Comparison of ENCODE assay signal across 13 mouse cellular contexts in genomic region chr7:68134948-68135347, GRCm38 (mm10).
DNase-seq lines count a peak whose midpoint lies in the region; ATAC-seq lines count a peak whose summit lies in the region.
"Had no signal": no experiment of that assay in that cellular context is flagged by ENCODE, and none has a peak within 500 bp of the region (broad histone marks: within the 10 kb centered on the region; RNA-seq: fewer than 3 reads in every experiment).

No protein-coding gene starts in this region.

- ATAC-seq in limb, embryonic 12.5 days (ENCODE audit: insufficient number of reproducible peaks, insufficient read depth, low FRiP score, low TSS enrichment, low read depth) = no peak
- ATAC-seq in neural tube, embryonic 15.5 days (ENCODE audit: low FRiP score) = no peak
- ATAC-seq: forebrain, embryonic 15.5 days; Patski had no signal

- H3K4me2 ChIP-seq in limb, embryonic 12.5 days = no peak overlapping the region
- H3K4me2 ChIP-seq in neural tube, embryonic 15.5 days = no peak overlapping the region
- H3K4me2 ChIP-seq: forebrain, embryonic 15.5 days; stomach, embryonic 15.5 days had no signal

- intact Hi-C loops in heart, postnatal 36 days (cut with DNase I) = no loop called here

- WGBS in limb, embryonic 12.5 days = 91% methylated on average over 16 of the region's 16 CpGs
- WGBS in limb, embryonic 10.5 days = 94% methylated on average over 16 of the region's 16 CpGs
- whole genome bisulfite sequencing in neural tube, embryonic 15.5 days = 90% methylated on average over 16 of the region's 16 CpGs

- H3K4me1 ChIP-seq in limb, embryonic 12.5 days (replicated peaks) = peaks cover 54% of the 10 kb centered on the region
- peaks cover 46% of the 10 kb centered on the region for H3K4me1 ChIP-seq in limb, embryonic 10.5 days
- H3K4me1 ChIP-seq in neural tube, embryonic 15.5 days = peaks cover 26% of the 10 kb centered on the region

- no peak overlapping the region for H3K4me3 ChIP-seq in limb, embryonic 12.5 days (replicated peaks)
- no peak overlapping the region for H3K4me3 ChIP-seq in limb, embryonic 10.5 days
- H3K4me3 ChIP-seq in neural tube, embryonic 15.5 days (replicated peaks) = no peak overlapping the region
- H3K4me3 ChIP-seq: forebrain, embryonic 15.5 days; stomach, embryonic 15.5 days had no signal

- no peaks in the 10 kb centered on the region for H3K27me3 ChIP-seq in limb, embryonic 12.5 days
- H3K27me3 ChIP-seq in limb, embryonic 10.5 days (ENCODE audit: low read depth, poor library complexity, severe bottlenecking) = no peaks in the 10 kb centered on the region
- no peaks in the 10 kb centered on the region for H3K27me3 ChIP-seq in neural tube, embryonic 15.5 days (replicated peaks)
- H3K27me3 ChIP-seq: forebrain, embryonic 15.5 days; Patski; stomach, embryonic 15.5 days had no signal

- H3K9me3 ChIP-seq in limb, embryonic 12.5 days = no peaks in the 10 kb centered on the region
- no peaks in the 10 kb centered on the region for H3K9me3 ChIP-seq in limb, embryonic 10.5 days (replicated peaks)
- no peaks in the 10 kb centered on the region for H3K9me3 ChIP-seq in neural tube, embryonic 15.5 days (replicated peaks)
- H3K9me3 ChIP-seq: forebrain, embryonic 15.5 days; stomach, embryonic 15.5 days had no signal

- H3K36me3 ChIP-seq in limb, embryonic 12.5 days = peaks cover 5% of the 10 kb centered on the region; the same call in 1 of the 2 replicates
- peaks cover 11% of the 10 kb centered on the region; the same call in 1 of the 2 replicates for H3K36me3 ChIP-seq in limb, embryonic 10.5 days
- H3K36me3 ChIP-seq in neural tube, embryonic 15.5 days = no peaks in the 10 kb centered on the region
- H3K36me3 ChIP-seq: forebrain, embryonic 15.5 days; stomach, embryonic 15.5 days had no signal

- 0 out of 2 replicates have a peak overlapping the region, but pooled peaks have one; percentile 13 for H3K27ac ChIP-seq in limb, embryonic 12.5 days
- no peak overlapping the region for H3K27ac ChIP-seq in limb, embryonic 10.5 days
- no peak overlapping the region for H3K27ac ChIP-seq in neural tube, embryonic 15.5 days (replicated peaks)
- H3K27ac ChIP-seq: forebrain, embryonic 15.5 days; stomach, embryonic 15.5 days had no signal

- no peak overlapping the region for H3K9ac ChIP-seq in limb, embryonic 12.5 days (replicated peaks)
- H3K9ac ChIP-seq in neural tube, embryonic 15.5 days (replicated peaks) = no peak overlapping the region
- H3K9ac ChIP-seq: forebrain, embryonic 15.5 days; stomach, embryonic 15.5 days had no signal

- no peak for DNase-seq in limb, embryonic 10.5 days (ENCODE audit: low spot score)
- peak; percentile 60 for DNase-seq in fibroblast of lung, adult 2 months (ENCODE audit: low read depth)
- DNase-seq in heart, postnatal 36 days = peak; percentile 38 to 54
- peak; percentile 66 for DNase-seq in skeletal muscle tissue, adult 2 months (ENCODE audit: low read depth, low spot score)
- DNase-seq in spleen, adult 18-20 months = no peak
- DNase-seq: adrenal gland, adult 8-10 months; kidney, postnatal 25 days; thymus, postnatal 36 days had no signal

Comparison
In these comparisons a context has a peak if more than half of its experiments do, and no peak if none do; other contexts are left out.
1. DNase-seq: peak in fibroblast of lung, adult 2 months (single experiment), heart, postnatal 36 days (2 of 2) and skeletal muscle tissue, adult 2 months (single experiment); none in limb, embryonic 10.5 days (single experiment) and spleen, adult 18-20 months (0 of 2).